Mouse (Mus musculus) cerebral cortex, adult 2 months (tissue): ENCODE measurements around the gene Rin1.

ENCODE experiments used
- WGBS: fragments of 180-500 bp; shearing (Covaris S2); methylation state at CpG from one replicate; pipeline ENCODE4 v1.1.7; 2018; 5-methylcytosine and 5-hydroxymethylcytosine counted together

The Rin1 gene

DNA sequence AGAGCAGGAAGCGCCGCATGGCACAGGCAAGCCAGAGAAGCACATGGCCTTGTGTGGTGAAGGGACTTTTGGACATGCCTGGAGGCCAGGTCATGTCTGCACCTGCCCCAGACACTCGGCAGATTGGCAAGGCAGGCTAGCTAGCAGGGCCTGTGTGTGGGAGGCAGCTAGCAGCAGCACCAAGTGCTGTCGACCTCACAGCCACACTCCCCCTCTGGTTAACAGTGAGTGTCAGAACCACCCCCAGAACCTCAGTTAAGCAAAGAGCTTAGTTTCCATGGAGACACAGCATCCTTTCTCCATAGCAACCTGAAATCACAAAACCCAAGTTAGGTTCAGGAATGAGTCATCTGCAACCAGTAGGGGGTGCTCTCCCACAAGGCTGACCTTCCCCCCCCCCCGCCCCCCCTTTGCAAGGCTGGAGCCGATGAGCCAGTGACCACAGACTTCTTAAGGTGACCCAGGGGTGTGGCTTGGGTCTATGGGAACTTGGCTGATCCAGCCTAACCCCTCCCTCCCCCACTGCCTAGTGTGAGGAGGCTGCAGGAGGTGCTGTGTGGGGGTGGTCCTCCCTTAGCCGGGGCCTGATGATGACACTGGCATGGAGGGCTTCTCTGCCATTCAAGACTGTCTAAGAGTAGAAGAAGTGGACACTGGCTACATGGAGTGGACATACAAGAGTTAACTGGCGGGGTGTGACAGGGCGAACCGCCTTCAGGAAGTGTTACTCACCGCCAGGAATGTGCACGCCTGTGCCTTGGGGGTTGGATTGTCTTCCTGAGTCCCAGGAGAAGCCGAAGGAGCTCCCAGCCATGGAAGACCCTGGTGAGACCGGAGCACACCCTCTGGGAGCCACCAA lies at the start of gene Rin1:
Gene Rin1 (plus strand): TSS at position 435 of the 859 bp plus-strand sequence.
- WGBS, result 9% methylated on average over 14 of the region's 14 CpGs

DNA sequence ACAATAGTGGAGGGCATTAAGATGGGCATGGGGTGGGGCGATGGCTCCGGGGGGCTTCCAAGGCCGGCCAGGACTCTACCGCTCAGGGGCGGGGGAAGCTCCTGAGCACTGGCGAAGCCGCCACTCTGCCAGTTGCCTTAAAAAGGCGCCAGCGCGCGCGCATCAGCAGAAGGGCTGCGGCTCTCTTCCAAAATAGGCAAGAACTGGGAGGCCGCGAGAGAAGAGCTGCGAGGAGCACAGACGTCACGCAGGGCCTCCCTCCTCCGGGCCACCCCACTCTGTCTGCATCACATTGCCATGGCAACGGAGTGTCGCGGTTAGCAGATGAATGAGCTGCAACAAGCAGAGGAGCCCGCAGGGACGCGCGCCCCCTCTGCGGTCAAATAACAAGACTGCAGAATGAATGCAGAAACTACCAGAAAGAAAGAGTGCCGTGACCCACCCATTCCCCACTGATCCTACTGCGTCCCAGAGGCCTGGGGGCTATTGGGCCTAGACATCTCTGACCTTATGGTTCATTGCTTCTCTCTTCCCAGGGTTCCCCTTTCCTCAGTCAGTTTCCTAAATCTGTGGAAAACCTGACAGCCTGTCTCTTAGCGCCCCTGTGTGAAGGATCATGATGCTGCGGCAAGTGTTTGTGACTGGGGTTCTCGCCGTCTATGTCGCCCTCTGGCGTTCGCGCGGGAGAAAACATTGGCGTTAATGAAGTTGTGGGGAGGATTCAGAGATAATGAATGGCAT lies 48.4 kb upstream of the Rin1 start:
- WGBS, result under 1% methylated on average over 39 of the region's 39 CpGs

DNA sequence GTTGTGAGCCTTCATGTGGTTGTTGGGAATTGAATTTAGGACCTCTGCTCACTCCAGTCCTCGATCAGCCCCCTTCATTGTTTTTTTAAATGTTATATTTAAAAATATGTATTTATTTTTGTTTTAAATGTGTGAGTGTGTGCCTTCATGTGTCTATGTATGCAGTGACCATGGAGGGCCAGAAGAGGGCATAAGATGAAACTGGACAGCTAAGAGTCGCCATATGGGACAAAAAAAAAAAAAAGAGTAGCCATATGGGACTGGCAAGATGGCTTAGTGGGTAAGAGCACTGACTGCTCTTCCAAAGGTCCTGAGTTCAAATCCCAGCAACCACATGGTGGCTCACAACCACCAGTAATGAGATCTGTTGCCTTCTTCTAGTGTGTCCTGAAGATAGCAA lies 46.6 kb upstream of the Rin1 start:
- 64% methylated on average over 2 of the region's 2 CpGs for WGBS

DNA sequence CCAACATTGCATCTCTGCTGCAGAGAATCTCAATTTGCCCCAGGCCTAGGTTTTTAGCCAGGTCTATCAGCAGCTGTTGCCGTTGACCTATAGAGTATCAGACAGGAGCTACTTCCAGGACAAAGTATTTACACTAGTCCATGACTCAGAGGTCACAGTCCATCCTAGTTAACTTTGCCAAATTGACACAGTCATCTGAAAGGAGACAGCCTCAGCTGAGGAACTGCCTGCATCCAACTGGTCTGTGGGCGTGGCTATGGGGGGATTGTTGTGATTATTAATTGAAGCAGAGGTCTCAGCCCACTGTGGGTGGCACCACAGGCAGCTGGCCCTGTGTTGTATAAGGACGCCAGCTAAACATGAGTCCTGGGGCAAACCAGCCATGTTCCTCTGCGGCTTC lies 45.4 kb upstream of the Rin1 start:
- WGBS, result 80% methylated on average over 4 of the region's 4 CpGs

DNA sequence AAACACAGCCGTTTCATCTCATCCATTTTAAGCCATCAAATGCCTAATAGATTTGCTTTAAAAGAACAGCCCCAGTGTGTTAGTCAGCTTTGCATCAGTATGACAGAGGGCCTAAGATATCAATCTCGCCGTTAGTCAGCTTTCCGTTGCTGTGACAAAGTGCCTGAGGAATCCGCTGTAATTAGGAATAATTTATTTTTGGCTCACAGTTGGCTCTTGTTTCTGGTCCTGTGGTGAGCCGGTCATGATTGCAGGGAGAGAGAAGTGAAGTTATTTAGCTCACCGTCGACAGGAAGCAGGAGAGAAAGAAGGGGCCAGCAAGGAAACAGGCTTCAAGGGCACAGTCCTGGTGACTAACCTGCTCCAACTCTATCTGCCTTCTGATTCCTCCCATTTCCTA lies 37.1 kb upstream of the Rin1 start:
- 58% methylated on average over 8 of the region's 8 CpGs for WGBS

DNA sequence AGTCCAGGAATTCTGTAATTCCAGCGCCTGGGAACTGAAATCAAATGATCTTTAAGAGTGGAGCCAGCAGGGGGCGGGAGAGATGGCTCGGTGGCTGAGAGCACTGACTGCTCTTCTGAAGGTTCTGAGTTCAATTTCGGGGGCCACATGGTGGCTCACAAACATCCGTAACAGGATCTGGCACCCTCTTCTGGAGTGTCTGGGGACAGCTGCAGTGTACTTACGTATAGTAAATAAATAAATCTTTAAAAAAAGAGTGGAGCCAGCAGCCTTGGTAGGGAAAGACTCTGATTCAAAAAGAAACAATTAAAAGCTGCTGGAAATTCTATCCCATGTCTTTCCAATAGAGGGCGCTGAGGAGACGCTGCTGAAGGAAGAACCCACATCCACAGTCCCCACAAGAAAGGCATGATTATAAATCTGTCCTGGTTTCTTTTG lies 35.3 kb upstream of the Rin1 start:
- WGBS, result 6% methylated on average over 8 of the region's 8 CpGs

DNA sequence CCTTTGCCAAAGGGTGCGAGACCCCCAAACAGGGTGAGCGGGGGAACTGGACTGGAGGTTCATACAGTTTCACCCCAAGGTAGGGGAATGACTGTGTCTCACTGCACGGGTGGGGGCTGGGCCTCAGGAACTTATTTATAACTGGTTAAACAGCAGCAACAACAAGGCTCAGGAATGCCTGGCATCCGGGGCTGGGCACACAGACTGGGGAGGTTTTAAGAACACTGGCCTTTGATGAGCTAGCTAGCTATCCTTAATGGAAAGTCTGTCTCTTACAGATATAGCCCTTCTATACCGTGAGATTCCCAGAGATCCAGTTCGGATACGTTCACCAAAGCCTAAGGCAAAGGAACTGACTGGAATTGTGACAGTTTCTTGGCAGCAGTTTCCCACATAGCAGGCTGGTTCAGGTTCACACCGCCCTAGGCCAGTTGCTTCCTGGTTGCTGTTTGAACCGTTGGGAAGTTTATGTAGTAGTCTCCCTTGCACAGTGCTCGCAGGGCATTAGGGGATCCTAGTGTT lies 34.0 kb upstream of the Rin1 start:
- WGBS, result 34% methylated on average over 10 of the region's 10 CpGs

DNA sequence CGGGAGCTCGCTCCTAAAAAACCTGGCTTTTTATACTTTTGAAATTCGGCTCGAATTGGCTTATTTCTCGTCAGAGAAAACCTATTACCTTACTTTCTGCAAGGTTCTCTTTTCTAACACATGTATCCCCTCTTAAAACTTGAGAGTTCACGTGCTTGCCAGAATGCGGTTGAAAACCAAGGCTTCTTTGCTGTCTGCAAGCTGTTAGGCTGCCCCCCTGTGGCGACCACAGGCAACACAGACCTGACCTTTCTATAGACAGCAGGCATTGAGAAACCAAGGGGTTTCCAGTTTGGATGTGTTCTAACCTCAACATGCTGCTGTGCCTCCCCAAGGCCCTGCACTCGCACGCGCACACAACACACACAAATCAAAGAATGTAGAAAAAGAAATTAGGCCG lies 33.5 kb upstream of the Rin1 start:
- 31% methylated on average over 12 of the region's 12 CpGs for WGBS

DNA sequence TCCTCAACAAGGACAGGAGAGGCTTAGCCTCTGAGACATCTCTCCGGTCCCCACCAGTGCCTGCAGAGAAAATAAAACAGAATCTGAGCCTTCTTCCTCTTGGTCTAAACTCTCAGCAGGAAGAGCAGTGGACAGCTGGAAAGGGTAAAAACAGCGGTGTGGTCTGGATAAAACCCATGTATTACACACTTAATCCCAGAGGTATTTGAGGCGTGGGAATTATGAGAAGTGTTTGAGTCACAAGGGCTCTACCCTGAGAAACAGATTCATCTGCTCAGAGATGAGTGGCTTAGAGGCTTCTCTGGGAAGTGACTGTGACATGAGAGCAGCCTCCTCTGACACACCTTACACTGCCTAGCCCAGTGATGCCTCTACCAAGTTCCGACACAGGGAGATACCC lies 32.7 kb upstream of the Rin1 start:
- 85% methylated on average over 4 of the region's 4 CpGs for WGBS

DNA sequence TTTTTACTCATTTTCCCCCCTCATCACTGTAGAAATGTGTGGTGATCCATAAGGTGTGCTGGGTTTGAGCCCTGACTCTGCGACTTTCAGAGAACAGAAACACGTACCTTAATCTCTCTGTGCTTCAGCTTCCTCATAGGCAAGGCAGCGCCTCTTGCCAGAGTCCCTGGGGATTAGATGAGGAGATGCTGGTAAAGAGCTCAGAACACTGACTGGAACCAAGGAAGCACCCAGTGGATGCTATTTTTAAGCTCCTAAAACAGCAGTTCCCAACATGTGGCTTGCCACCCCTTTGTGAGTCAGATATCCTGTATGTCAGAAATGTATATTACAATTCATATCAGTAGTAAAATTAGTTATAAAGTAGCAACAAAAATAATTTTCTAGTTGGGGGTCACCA lies 32.1 kb upstream of the Rin1 start:
- 76% methylated on average over 3 of the region's 3 CpGs for WGBS

DNA sequence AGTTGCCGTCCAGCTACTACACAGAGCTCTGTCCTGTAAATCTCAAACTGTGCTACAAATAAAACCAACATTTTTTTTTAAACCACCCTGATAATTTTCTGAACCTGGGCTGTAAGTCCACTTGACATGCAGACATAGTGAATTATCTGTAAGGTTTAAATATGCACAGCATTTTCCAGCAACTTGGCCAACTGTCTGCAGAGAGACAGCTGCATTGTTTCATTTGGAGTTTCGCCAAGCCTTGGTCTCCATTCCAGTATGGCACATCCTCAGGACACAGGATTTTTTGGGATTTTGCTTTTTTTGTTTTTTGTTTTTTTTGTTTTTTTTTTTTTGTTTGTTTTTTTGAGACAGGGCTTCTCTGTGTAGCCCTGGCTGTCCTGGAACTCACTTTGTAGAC lies 28.9 kb upstream of the Rin1 start:
- WGBS, result 83% methylated on average over 2 of the region's 2 CpGs

DNA sequence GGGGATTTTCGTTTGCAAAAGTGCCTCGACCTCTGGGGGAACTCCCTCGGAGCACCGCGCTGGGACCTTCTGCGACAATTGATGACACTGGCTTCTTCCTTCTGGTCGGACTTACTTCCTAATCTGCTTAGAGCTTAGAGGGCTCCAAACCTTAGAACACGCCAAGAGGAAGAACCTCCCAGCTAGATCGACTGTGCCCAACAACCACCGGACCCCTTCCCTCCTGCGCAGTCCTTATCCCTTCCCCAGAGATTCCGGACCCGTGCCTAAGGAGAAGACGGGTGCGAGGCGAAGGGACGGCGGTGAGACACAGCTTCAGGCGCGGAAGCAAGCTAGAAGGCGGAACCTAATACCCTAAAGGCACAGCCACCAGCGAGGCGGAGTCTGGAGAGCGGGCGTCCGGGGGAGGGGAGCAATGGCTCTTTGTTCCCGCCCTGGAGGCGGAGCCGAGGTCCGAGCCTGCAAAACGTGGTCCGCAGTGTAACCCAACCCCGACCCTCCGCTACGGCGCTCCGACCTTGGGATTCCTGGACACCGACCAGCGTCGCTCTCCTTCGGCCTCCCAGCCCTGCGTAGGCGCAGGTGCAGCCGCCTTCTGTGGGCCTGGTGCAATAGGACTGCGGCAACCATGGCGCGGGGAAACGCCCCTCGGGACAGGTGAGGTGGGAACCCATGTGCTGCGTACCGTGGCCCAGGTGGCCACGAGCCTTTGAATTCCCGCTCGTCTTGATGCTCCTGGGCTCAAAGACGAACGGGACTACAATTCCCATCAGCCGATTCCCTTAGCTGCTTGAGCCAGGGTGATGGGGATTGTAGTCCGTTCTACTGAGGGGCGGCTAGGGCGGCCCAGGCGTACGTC lies 26.4 kb upstream of the Rin1 start, which contains the start of gene Slc29a2:
Gene Slc29a2 (plus strand): TSS at position 240 of the 859 bp plus-strand sequence.
- under 1% methylated on average over 62 of the region's 62 CpGs for WGBS

DNA sequence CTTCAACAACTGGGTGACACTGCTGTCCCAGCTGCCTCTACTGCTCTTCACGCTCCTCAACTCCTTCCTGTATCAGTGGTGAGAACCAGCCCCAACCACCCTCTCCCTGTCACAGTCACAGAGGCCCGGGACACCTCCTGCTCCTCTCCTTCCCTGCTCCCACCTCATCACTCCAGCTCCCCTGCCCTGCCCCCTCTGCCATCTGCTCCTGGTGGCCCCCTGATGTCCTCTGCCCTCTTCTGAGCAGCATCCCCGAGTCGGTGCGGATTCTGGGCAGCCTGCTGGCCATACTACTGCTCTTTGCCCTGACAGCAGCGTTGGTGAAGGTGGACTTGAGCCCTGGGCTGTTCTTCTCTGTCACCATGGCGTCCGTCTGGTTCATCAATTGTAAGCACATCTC lies 24.2 kb upstream of the Rin1 start:
- WGBS, result 92% methylated on average over 8 of the region's 8 CpGs

DNA sequence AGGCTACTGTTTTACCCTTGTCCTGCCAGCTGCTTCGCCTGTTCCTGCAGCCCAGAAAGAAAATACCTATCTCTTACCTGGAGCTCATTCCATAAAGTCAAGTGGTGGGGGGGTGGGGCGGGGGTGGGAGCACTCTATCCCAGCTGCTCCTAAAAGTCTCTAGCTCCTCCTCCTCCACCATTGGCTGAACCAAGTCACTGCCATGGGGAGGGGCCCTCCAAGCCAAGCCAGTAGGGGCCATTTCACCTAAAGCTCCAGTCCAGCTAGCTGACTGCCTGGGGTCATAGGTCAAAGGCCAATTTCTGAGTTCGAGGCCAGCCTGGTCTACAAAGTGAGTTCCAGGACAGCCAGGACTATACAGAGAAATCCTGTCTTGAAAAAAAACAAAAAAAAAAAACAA lies 17.6 kb upstream of the Rin1 start:
- 86% methylated on average over 3 of the region's 3 CpGs for WGBS

DNA sequence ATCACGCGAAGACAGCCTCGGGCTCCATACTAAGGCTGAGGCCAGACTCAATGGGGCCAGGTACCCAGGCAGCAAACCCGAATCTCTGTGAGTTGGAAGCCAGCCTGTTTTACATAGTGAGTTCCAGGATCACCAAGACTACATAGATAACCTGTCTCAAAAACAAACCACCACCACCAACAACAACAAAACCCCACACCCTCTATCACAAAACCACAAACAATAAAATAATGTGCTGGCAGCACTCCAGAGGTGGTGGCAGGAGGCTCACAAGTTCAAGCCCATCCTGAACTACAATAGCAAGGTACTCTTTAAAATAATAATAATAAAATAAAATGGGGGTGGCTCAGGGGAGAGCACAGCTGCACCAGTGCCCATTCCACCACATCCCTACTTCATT lies 13.7 kb upstream of the Rin1 start:
- WGBS, result 85% methylated on average over 4 of the region's 4 CpGs

DNA sequence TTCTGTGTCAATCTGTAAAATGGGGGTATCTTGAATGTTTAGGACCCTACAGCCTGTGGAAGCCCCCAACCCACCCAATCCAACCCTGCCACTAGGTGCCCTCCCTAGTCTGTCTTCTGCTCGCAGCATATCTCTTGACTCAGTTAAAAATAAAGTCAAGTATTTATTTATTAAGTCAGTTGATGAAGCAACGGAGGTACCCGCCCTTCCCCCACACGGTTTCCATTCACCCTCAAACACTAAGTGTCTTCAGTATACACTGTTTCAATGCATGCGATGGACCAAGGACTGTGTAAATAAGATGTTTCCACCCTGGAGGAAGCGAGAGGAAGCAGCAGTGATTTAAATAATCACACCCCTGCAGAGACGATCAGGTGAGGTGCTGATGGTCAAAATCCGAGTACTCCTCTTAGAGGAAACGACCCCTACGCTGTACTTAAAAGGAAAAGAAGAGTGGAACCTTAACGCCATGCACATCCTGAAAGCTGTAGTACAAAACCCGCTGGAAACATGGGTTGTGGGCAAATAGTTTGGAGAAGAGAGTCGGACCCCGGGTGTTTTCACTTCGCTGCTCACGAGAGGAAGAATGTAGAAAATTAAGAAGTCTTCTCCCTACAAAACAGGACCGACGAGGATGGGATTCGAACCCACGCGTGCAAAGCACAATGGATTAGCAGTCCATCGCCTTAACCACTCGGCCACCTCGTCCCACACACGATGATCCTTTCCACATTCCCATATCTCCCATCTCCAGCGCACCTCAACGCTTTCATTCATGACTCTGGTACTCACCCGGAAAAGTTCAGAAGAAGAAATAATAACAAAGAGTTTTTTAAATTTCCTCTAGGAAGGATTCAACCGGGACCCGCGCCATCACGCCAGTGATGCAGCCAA lies 12.4 kb upstream of the Rin1 start:
- WGBS, result 3% methylated on average over 32 of the region's 32 CpGs

DNA sequence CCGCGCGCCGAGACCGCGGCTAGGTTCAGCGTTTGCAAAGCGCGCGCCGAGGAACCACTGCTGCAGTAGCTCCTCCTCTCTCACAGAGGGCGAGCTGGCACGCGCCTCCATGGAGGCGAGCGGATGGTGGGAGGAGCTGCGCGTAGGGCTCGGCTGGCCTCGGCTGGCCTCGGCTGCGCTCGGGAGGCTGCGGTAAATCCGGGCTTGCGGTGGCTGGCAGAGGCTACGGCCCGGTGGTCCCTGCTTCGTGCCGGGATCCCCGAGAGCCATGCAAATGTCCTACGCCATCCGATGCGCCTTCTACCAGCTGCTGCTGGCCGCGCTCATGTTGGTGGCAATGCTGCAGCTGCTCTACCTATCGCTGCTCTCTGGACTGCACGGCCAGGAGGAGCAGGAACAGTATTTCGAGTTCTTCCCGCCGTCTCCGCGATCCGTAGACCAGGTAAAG lies 11.5 kb upstream of the Rin1 start, which contains the start of the genes B4gat1 and AC124502.3:
Gene B4gat1 (plus strand): TSS at position 118 of the 448 bp plus-strand sequence.
Gene AC124502.3 (plus strand): TSS at position 183 of the 448 bp plus-strand sequence.
- under 1% methylated on average over 44 of the region's 44 CpGs for WGBS

DNA sequence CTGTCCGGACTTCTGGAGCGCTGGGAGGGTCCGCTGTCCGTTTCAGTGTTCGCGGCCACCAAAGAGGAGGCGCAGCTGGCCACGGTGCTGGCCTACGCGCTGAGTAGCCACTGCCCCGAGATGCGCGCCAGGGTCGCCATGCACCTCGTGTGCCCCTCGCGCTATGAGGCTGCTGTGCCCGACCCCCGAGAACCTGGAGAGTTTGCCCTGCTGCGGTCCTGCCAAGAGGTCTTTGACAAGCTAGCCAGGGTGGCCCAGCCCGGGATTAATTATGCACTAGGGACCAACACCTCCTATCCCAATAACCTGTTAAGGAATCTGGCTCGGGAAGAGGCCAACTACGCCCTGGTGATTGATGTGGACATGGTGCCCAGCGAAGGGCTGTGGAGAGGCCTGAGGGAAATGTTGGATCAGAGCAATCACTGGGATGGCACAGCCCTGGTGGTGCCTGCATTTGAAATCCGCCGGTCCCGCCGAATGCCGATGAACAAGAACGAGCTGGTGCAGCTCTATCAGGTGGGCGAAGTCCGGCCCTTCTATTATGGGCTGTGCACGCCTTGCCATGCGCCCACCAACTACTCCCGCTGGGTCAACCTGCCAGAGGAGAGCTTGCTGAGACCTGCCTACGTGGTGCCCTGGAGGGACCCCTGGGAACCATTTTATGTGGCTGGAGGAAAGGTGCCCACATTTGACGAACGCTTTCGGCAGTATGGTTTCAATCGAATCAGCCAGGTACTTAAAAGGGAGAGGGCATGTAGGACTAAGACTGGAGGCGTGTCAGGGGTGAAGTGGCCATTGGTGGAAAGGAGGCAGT lies 10.8 kb upstream of the Rin1 start:
- 8% methylated on average over 41 of the region's 41 CpGs for whole genome bisulfite sequencing

DNA sequence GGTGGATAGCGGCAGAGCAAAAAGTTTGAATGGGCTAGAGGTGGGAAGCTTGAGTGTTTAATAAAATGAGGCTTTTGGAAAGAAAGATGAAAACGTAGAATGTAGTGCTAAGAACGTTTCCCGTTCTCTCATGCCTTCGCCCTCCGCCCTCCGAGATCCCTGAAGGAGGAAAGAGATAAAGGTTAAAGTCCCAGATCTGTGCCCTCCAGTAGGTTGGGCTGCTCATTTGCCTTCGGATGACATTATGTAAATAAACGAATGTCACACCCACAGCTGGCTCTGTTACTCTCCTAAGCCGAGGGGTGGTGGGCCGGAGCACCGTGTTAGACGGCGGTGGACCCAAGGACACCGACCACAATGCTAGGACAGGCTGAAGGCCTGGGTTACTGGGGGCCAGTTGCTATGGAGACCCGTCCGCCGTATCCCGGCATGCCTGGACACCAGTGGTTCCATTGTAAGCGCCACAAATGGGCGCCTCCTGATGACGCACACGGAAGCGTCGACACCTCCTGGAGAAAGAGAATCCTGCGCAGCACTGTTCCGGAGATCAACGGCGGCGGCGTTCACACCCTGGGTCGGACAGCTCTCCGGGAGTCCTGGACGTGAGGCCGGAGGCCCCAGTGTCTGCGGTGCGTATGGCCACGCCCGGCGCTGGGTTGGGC lies 9.3 kb upstream of the Rin1 start, which contains the start of gene Brms1:
Gene Brms1 (plus strand): TSS at position 493 of the 662 bp plus-strand sequence.
- 4% methylated on average over 40 of the region's 40 CpGs for WGBS
